Mouse (Mus musculus) embryonic facial prominence, embryonic 10.5 days (tissue): ENCODE measurements around the gene Oaf. TPM values are rescaled to one million over a fixed set of nuclear protein-coding genes. Genes with fewer than 3 reads are reported as not detected.

Source experiments
- polyA plus RNA-seq: library from polyadenylated mRNA; unstranded; fragments of >200 nt; fragmentation: Nextera tagmentation; extraction: Ambion mirVana; gene quantifications from 2 replicates; pipeline ENCODE4 v1.2.1, GENCODE M21; 2016

Oaf gene
- polyA plus RNA-seq, 1 experiment from 2014 or later = 57.0 TPM

Other genes starting within 250 kb of the Oaf start
- 9.1 and 9.3 TPM in 2 replicates for gene Arhgef12, start 132.7 kb downstream of the Oaf start, polyA plus RNA-seq
- 11.8 and 12.0 TPM in 2 replicates for gene Tmem136, start 123.3 kb downstream of the Oaf start, polyA plus RNA-seq
- not detected in 2 replicates for gene Pou2f3, start 29.5 kb downstream of the Oaf start, polyA plus RNA-seq
- gene Trim29, start 70.9 kb upstream of the Oaf start, polyA plus RNA-seq = 4.4 and 4.7 TPM in 2 replicates